Mouse (Mus musculus) liver, adult 2 months (tissue): ENCODE results near the gene Cask. TPM values are rescaled to one million over a fixed set of nuclear protein-coding genes. Genes with fewer than 3 reads are reported as not detected.

Experiments
- DNase-seq: peaks from one replicate; pipeline ENCODE4 v3.0.0-alpha.2; 2011; ENCODE audit warnings: low read depth, low spot score; ENCODE audit errors: extremely low read depth
- H3K27ac ChIP-seq: fragments of 200-500 bp; replicated peaks from 2 replicates; pipeline ENCODE4 v1.5.1; 2012; ENCODE audit warnings: low read depth, mild to moderate bottlenecking, control low read depth, inconsistent platforms, low read length; ENCODE audit not compliant: insufficient read depth
- H3K27me3 ChIP-seq: fragments of 200-500 bp; 2 replicates; pipeline ENCODE4 v1.6.1; 2012; ENCODE audit warnings: mild to moderate bottlenecking, moderate library complexity, low read length, inconsistent platforms; ENCODE audit not compliant: control insufficient read depth, insufficient read depth
- H3K36me3 ChIP-seq: fragments of 200-500 bp; 2 replicates; pipeline ENCODE4 v1.6.1; 2012; ENCODE audit warnings: low read length, inconsistent platforms; ENCODE audit not compliant: control insufficient read depth, insufficient read depth
- H3K4me1 ChIP-seq: fragments of 200-500 bp; 2 replicates; pipeline ENCODE4 v1.6.1; 2011; ENCODE audit warnings: low read length; ENCODE audit not compliant: control insufficient read depth, insufficient read depth
- H3K4me3 ChIP-seq: fragments of 200-500 bp; 2 replicates; pipeline ENCODE4 v1.5.1; 2011; ENCODE audit warnings: low read depth, mild to moderate bottlenecking, control low read depth, low read length, moderate library complexity; ENCODE audit not compliant: insufficient read depth
- H3K79me2 ChIP-seq: fragments of 200-500 bp; 2 replicates; pipeline ENCODE4 v1.6.1; 2012; ENCODE audit warnings: inconsistent platforms, mild to moderate bottlenecking, low read length, moderate library complexity; ENCODE audit not compliant: control insufficient read depth, insufficient read depth
- H3K9ac ChIP-seq: fragments of 200-500 bp; 2 replicates; pipeline ENCODE4 v1.6.1; 2012; ENCODE audit warnings: low read depth, mild to moderate bottlenecking, control low read depth, inconsistent platforms, low read length
- CTCF ChIP-seq: fragments of 200-500 bp; IDR thresholded peaks from 2 replicates; pipeline ENCODE4 v1.5.1; 2011; ENCODE audit warnings: low read depth, low read length, control low read depth
- POLR2A ChIP-seq: fragments of 200-500 bp; IDR thresholded peaks from 2 replicates; pipeline ENCODE4 v1.6.1; 2011; ENCODE audit warnings: low read length, control low read depth; ENCODE audit not compliant: insufficient read depth; ENCODE audit errors: extremely low read depth
- WGBS: fragments of 180-500 bp; shearing (Covaris S2); methylation state at CpG from one replicate; pipeline ENCODE4 v1.1.7; 2018; 5-methylcytosine and 5-hydroxymethylcytosine counted together
- polyA plus RNA-seq: library from polyadenylated mRNA; depleted of rRNA; stranded (reverse); fragments of >200 nt; gene quantifications from 2 replicates; pipeline ENCODE4 v1.2.3, GENCODE M21; 2012
- total RNA-seq: library from RNA; depleted of rRNA; stranded (reverse); fragments of >200 nt; gene quantifications from 2 replicates; pipeline ENCODE4 v1.2.3, GENCODE M21; 2014

Gene Cask
- total and polyA plus RNA-seq, 2 experiments = 2.7 to 10.6 TPM

DNA sequence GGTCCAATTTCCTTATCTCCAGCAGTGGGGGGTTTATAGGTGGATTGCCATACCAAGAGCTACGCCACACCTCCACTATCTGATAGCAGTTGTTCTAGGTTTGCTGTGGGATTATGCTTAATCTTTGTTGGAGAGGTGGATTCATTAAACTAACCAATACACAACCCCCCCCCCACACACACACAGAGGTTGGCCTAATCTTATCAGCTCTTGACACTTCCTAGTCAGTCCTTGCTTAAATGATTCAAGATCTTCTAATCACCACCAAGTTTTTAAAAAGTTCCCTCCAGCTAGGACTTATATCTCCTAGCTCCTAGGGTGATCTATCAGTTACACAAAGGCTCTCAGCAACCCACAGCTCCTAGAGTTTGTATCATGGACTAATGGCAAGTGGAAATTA lies 2.7 kb downstream of the Cask start:
- WGBS = 100% methylated on average over 1 of the region's 1 CpGs

DNA sequence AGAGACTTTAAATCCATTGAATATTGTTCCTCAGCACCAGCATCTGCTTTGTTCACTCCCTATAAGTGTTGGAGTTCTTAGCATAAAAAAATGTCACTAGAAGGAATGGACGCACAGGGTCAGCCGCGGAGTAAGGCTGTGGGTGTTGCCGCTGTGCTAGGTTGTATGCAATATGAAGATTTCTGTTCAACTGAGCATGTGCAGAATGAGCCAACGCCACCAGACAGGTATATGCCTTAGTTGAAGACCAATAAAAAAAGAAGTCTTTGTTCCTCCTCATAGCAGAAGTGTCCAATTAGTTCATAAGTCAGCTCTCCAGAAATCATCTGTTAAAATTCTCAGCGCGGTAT lies 3.7 kb downstream of the Cask start:
- WGBS = 4% methylated on average over 7 of the region's 7 CpGs
- Histone ChIP-seq H3K4me3 (peak overlapping the region; percentile 99), H3K36me3 (no peaks in the 10 kb centered on the region), H3K27me3 (no peaks in the 10 kb centered on the region), H3K9ac (peak overlapping the region; percentile 91), H3K79me2 (no peaks in the 10 kb centered on the region), H3K27ac (peak overlapping the region; percentile 99; the same call in 1 of the 2 replicates), H3K4me1 (no peaks in the 10 kb centered on the region)
- DNase-seq = peak; percentile 37
- TF ChIP-seq CTCF = no peak
- no peak for TF ChIP-seq POLR2A

More for the DNA sequence above, 2.7 kb downstream of the Cask start:
- H3K79me2 ChIP-seq = no peaks in the 10 kb centered on the region
- H3K9ac ChIP-seq = no peak overlapping the region
- H3K36me3 ChIP-seq = no peaks in the 10 kb centered on the region
- no peak overlapping the region for H3K4me3 ChIP-seq
- no peaks in the 10 kb centered on the region for H3K27me3 ChIP-seq
- H3K4me1 ChIP-seq = no peaks in the 10 kb centered on the region
- no peak overlapping the region for H3K27ac ChIP-seq
- TF ChIP-seq CTCF (no peak), POLR2A (no peak)
- no peak for DNase-seq

DNA sequence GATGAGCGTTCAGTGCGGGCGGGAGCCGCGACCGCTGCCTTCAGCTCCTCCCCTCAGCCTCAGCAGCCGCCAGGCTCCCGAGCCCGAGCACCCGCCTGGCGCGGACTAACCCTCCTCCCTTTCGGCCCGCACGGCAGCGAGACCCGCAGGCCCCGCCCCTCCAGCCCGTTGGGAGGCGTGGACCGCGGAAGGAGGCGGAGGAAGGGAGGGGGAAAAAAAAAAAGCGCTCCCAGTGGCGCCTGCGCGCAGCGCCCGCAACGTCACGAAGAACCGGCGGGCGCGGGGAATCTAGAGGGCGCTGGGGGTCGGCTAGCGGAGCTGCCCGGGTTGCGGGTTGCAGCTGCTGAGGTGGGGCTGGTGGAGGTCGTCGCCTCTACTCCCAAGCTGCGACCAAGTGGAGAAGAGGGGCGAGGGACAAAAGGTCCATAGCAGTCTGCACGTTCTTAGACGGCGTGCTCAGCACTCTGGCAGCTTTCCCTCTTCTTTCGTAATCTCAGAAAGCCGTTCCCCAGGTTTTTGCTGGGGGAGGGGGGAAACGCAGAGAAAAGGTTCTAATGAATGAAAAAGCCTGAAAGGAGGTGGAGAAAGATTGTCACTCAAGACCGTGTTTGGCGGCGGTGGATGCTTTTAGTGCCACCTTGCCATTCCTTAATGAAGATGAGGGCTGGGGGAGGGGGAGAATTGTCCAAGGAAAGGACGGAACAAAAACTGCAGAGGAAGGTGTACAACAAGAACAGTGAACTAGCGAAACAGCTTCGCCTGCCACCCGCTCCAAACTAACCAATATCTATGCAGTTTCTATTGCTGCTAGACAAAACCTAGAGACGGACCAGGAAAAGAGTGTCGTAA lies 4.3 kb downstream of the Cask start:
- DNase-seq = peak; percentile 74
- no peaks in the 10 kb centered on the region for H3K79me2 ChIP-seq
- H3K27ac ChIP-seq = peak overlapping the region; percentile 99
- H3K4me1 ChIP-seq = no peaks in the 10 kb centered on the region
- TF ChIP-seq POLR2A (peak; percentile 54; the same call in 1 of the 2 replicates), CTCF (no peak)
- WGBS = 1% methylated on average over 20 of the region's 59 CpGs
- H3K27me3 ChIP-seq = no peaks in the 10 kb centered on the region
- peak overlapping the region; percentile 91 for H3K9ac ChIP-seq
- no peaks in the 10 kb centered on the region for H3K36me3 ChIP-seq
- H3K4me3 ChIP-seq = peak overlapping the region; percentile 100

DNA sequence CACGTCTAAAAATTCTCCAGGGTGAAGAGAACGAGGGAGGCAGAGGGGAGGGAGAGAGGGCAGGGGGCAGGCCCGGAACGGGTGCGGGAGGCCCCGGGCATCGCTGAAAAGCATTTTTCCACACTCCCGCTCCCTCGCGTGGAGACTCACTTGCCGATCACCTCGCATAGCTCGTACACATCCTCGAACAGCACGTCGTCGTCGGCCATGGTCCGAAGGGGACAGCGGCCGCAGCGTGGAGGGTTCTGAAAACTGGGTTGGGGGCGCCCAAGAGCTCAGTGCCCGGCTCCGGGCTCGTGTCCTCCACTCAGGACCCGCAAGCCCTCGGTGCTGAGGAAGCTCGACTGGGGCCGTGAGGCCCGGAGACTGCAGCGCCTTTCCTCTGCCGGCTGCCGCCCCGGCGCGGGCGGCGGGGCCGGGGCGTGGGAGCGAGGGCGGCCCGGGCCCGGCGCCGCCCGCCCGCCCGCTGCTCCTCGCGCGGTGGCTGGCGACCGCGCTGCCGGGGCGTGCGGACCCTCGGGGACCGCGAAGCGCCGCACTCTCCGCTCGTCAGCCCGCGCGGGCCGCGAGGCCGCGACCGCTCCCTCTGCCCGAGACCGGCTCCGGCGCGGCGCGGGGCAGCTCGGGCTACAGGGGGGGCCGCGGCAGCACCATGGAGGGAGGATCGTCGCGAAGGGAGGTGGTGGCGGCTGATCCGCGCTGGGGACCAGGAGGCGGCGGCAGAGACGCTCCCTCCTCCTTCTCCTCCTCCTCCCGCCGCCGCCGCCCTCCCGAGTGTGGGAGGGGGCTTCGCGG lies 5.1 kb downstream of the Cask start:
- Histone ChIP-seq H3K4me3 (peak overlapping the region; percentile 100), H3K27me3 (no peaks in the 10 kb centered on the region), H3K4me1 (no peaks in the 10 kb centered on the region), H3K36me3 (no peaks in the 10 kb centered on the region), H3K27ac (peak overlapping the region; percentile 52), H3K79me2 (no peaks in the 10 kb centered on the region), H3K9ac (peak overlapping the region; percentile 82)
- WGBS = under 1% methylated on average over 56 of the region's 100 CpGs
- DNase-seq = no peak
- TF ChIP-seq POLR2A = no peak
- TF ChIP-seq CTCF = no peak

DNA sequence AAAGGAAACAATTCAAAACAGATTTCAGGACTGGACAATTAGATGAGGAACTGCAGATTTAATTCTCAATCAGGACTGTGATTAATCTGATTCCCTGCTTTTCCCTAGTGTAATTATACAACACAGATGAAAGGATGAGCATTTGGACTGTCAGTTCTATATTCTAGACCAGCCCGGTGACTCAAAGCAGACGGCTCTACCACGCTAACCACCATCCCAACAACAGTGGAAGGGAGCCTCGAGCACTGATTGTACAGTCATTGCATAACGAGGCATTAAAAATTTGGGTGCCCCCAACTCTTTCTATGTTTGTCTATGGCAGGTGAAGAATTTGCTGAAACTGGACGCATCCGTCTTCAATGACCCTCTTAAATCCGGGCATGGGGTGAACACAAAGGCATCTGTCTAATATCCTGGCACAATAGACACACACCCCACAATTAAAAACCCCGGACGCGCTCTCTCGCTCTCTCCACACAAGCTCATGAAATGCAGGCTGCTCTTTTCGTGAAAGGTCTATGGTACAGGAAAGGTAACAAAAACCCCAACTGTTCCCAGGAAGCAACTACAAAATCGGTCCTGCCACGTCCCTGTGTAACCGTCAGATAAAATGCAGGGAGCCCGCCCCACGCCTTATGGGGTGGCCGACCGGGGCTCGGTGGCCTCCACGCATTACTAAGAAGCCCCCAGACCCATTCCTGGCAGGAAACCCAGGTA lies 5.9 kb downstream of the Cask start:
- no peak overlapping the region for H3K27ac ChIP-seq
- no peaks in the 10 kb centered on the region for H3K79me2 ChIP-seq
- H3K27me3 ChIP-seq = no peaks in the 10 kb centered on the region
- no peaks in the 10 kb centered on the region for H3K36me3 ChIP-seq
- TF ChIP-seq CTCF (no peak), POLR2A (no peak)
- H3K4me3 ChIP-seq = peak overlapping the region; percentile 100
- WGBS = 2% methylated on average over 22 of the region's 22 CpGs
- DNase-seq = no peak
- no peaks in the 10 kb centered on the region for H3K4me1 ChIP-seq
- H3K9ac ChIP-seq = peak overlapping the region; percentile 82
